Mouse (Mus musculus) thymus, postnatal 14 days (tissue): ENCODE measurements around the gene Cd200.

Experiments
- DNase-seq: peaks from one replicate; pipeline ENCODE4 v3.0.0; 2021

Cd200 gene

GRCm38 (mm10) chr16:45333678-45334375 is 75.0 kb downstream of the Cd200 start:
- DNase-seq: no peak

- no peak for DNase-seq
Measured at GRCm38 (mm10) chr16:45332591-45332990, 76.3 kb downstream of the Cd200 start.
